Mouse (Mus musculus): Measurements from ENCODE around the gene Tfcp2.

GRCm38 (mm10) chr15:100469189-100469545, 82.6 kb downstream of the Tfcp2 start:
- TF ChIP-seq CTCF (IDR thresholded peaks at IDR 0.05; ENCODE audit: low read depth, low read length) (no peak), POLR2A (IDR thresholded peaks at IDR 0.05; ENCODE audit: insufficient read depth, low read length) (no peak), EP300 (IDR thresholded peaks at IDR 0.05; ENCODE audit: insufficient read depth, low read depth, low read length) (no peak)

Data from ES-Bruce4 (cell line).